Mouse (Mus musculus) brain, embryonic 14.5 days (tissue): Measurements from ENCODE around the gene Dcaf8.

ENCODE experiments used
- CTCF ChIP-seq: fragments of 200-500 bp; IDR thresholded peaks from 2 replicates; pipeline ENCODE4 v1.5.1; 2012; ENCODE audit warnings: inconsistent platforms, mild to moderate bottlenecking, moderate library complexity, borderline replicate concordance; ENCODE audit not compliant: insufficient read depth, insufficient read length; ENCODE audit errors: extremely low read depth
- POLR2A ChIP-seq: fragments of 200-500 bp; IDR thresholded peaks from 2 replicates; pipeline ENCODE4 v1.6.1; 2012; ENCODE audit warnings: mild to moderate bottlenecking, inconsistent platforms, borderline replicate concordance; ENCODE audit not compliant: poor library complexity, insufficient read depth, insufficient read length, severe bottlenecking; ENCODE audit errors: extremely low read depth

DNA sequence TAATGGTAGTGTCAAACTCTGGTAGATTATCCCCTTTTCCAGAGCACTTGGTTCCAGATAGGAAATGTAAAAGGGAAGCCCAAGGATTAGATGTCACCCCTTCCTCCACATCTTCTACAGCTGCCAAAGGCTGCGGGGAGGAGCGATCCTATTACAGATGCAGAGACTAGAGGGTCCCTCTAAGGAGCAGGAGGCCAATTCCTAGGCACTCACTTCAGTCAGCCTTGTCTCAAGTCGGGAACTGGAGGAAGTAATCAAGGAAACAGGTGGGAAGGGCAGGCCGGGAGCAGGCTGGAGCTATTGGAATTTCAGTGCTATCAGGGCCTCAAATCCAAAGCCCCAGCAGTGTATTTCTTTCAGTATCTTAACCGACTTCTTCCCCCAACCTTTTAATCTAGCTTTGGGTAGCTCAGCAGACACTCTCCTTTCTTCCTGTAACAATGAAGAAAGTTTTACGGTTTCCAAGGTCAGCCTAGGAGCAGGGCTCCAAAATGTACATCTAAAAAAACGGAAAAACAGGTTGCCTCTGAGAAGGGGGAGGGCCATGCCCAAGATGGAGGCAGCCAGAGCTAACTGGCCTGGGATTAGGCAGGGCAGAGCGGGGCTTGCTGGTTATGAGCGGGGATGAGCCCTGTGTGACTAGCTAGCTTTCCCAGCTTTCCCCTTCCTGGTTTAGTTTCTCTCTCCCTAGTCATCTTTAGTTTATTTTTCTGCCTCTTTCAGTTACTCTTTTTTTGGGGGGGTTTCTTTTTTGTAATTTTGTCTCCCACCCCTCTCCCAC lies 56.3 kb downstream of the Dcaf8 start:
- TF ChIP-seq CTCF, result no peak
- no peak for TF ChIP-seq POLR2A
